Mouse (Mus musculus): ENCODE measurements around the gene Irx5.

Irx5 gene

DNA sequence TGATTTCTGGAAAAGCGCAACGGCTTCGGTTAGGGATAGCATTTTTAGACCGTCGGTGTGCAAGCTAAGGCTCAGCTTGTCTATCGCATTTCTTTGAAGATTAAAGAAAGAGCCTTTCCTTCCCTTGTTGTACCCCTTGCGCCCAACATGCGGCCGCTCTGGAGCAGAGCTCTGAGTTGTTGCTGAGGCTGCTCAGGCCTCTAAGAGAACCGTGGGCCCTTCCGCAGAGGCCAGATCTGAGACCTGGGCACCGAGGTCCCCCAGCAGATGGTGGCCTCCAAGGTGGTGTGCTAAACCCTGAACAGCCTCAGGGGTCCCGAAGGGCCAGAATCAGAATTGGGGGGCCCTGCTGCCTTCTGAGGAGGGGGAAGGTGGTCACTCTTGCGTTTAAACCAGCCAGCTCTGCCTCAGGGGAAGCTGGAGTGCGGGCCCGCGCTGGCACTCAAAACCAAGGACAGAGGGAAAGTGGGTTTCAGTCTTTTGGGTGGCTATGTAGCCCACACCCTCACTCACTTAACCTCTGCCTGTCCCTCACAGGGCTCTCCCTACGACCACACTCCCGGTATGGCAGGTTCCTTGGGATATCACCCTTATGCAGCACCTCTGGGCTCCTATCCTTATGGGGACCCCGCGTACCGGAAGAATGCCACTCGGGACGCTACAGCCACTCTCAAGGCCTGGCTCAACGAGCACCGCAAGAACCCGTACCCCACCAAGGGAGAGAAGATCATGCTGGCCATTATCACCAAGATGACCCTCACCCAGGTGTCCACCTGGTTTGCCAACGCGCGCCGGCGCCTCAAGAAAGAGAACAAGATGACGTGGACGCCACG lies 1.8 kb downstream of the Irx5 start:
- in situ Hi-C loops (cut with MboI; ENCODE audit: unreplicated experiment in 2 of 2) = loop anchor here (10.0 to 25.0 kb wide), 4 partner anchors 1044 to 1828 kb away; partner anchors contain the start of genes Fto (in 2 of the 2), Rpgrip1l (in 2 of the 2) and Mt1 (in 1 of the 2)

DNA sequence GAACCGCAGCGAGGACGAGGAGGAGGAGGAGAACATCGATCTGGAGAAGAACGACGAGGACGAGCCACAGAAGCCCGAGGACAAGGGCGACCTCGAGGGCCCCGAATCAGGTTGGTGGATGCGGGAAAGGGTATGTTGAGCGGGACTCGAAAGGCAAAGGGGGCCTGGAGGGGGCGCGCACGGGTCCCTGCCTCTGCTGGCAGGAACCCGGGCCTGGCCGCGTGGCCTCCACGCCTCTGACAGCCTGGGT lies 2.3 kb downstream of the Irx5 start:
- in situ Hi-C loops (cut with MboI; ENCODE audit: unreplicated experiment in 2 of 2) = loop anchor here (10.0 to 25.0 kb wide), 5 partner anchors 1045 to 1828 kb away; partner anchors contain the start of genes Fto (in 2 of the 2), Rpgrip1l (in 2 of the 2) and Mt1 (in 1 of the 2)

DNA sequence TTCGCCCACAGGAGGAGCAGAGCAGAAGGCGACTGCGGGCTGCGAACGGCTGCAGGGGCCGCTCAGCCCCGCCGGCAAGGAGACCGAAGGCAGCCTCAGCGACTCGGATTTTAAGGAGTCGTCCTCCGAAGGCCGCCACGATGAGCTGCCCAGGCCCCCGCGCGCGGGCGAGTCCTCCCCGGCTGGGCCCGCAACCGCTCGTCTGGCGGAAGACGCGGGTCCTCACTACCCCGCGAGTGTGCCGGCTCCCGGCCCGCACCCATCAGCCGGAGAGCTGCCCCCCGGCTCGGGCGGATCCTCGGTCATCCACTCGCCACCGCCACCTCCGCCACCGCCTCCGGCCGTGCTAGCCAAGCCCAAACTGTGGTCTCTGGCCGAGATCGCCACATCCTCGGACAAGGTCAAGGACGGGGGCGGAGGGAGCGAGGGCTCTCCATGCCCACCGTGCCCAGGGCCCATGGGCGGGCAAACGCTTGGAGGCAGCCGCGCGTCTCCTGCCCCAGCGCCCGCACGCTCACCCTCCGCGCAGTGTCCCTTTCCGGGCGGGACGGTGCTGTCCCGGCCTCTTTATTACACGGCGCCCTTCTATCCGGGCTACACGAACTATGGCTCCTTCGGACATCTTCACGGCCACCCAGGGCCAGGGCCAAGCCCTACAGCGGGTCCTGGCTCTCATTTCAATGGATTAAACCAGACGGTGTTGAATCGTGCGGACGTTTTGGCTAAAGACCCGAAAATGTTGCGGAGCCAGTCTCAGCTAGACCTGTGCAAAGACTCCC lies 2.8 kb downstream of the Irx5 start:
- in situ Hi-C loops (cut with MboI; ENCODE audit: unreplicated experiment in 2 of 2) = loop anchor here (10.0 to 25.0 kb wide), 4 partner anchors 1048 to 1827 kb away; partner anchors contain the start of genes Fto (in 1 of the 2), Mt1 (in 1 of the 2) and Rpgrip1l (in 1 of the 2)

DNA sequence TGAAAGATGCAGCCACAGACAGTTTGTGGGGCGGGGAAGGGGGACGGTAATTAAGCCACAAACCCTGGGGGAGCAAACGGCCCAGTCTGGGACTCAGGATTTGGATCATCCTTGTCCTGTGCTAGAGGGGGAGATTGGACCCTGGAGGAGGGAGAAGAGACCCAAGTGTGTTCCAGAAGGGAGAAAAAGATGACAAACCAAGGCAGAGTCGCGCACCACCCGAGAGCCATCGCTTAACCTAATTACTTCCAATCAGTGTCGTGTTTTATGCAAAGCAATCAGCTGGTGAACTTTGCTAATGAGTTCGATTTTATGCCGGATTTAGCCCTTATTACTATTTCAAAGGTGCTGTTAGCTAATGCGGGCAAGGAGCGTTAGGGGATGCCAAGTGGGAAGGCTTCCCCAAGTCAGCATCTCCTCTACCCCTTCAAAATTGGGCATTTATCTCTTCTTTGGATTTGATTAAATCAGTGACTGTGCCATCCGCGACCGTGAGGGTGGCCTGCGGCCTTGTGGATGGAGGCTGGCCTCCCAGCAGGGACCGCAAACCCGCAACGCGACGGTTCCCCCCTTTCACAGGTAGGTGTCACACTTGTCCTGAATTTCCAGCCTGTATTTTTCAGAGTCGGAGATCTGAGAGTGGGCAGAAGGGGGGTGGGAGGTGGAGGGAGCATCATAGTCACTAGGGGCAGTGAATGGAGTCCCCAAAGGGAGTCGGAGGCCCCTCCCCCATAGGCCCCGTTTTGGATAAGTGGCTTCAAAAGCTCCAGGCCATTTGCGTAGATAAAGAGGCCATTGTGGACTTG lies 4.3 kb downstream of the Irx5 start:
- in situ Hi-C loops (cut with MboI; ENCODE audit: unreplicated experiment in 2 of 2) = loop anchor here (10.0 to 25.0 kb wide), 4 partner anchors 1049 to 1826 kb away; partner anchors contain the start of genes Fto (in 1 of the 2), Mt1 (in 1 of the 2) and Rpgrip1l (in 1 of the 2)

DNA sequence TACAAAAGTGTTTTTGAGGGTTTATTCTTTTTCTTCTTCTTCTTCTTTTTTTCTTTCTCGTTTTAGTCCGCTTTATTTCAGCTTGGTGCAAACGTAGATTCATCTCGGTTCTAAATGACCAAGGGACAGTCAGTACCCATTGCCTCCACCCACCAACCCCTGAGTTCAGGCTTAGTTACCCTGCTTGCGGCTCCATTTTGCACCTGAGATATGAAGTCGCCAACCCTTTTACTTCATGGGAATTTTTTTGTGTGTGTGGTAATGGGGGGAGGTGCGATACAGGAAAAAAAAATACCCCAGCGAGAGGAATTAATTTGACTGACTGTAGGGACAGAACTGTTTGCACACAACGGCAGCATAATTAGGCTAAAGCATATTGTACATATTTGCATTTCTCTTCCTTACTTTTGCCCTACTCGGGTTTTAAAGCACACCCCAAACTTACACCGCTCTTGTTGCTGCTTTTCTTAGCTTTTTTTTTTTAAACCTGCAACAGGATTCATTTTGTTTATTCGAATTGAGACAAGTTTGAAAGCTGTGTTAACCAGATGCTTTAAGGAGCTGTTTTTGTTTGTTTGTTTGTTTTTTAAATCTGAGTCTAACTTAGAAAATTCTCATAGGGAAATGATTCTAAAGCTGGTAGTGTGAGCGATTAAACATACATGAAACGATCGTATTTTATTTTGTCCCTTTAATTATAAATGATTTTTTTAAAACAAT lies 5.1 kb downstream of the Irx5 start:
- in situ Hi-C loops (cut with MboI; ENCODE audit: unreplicated experiment in 2 of 2) = loop anchor here (10.0 to 25.0 kb wide), 4 partner anchors 1050 to 1825 kb away; partner anchors contain the start of genes Fto (in 1 of the 2), Mt1 (in 1 of the 2) and Rpgrip1l (in 1 of the 2)

DNA sequence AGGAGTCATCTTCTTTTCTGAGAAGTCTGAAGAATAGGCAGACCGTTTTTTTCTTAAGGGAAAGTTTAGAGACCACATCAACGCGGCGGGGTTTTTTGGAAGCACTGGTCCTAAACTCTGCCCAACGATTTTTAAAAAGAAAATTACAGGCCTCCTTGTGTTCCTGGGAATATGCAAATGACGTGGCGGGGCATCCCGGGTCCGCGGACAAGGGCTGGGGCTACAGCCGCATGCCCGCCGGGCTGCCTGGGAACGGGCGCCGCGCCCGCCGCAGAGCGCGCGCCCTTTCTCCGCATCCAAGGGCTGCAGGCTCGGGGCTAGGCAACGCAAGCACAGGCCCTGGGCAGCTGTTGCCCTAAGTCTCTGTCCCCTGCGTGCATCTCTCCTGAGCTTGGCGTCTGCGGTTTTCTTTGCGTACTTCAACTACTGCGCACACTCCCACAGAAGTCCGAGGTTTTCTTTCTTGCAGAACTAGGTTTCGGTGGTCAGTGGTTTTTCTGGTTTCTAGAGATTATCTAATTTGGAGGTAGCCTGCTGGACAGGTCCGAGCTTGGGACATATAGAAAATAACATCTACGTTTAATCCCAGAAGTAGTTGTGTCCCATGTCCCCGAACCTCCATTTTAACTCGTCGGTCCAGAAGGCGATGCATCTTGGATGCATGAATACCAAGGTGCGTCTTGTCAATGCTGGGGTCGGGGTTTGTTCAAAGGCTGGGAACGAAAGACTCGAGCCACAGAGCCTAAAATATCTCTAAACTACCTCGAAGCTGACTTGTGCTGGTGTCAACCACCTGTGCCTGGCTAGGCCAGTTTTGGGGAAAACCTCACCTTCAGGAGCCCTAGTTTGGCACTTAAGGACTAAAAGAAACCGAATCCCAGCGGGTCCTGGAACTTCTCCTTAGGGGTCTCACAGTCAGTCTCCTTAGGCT lies 6.1 kb downstream of the Irx5 start:
- in situ Hi-C loops (cut with MboI; ENCODE audit: unreplicated experiment in 2 of 2) = loop anchor here (10.0 to 25.0 kb wide), 4 partner anchors 1051 to 1824 kb away; partner anchors contain the start of genes Fto (in 1 of the 2), Mt1 (in 1 of the 2) and Rpgrip1l (in 1 of the 2)

DNA sequence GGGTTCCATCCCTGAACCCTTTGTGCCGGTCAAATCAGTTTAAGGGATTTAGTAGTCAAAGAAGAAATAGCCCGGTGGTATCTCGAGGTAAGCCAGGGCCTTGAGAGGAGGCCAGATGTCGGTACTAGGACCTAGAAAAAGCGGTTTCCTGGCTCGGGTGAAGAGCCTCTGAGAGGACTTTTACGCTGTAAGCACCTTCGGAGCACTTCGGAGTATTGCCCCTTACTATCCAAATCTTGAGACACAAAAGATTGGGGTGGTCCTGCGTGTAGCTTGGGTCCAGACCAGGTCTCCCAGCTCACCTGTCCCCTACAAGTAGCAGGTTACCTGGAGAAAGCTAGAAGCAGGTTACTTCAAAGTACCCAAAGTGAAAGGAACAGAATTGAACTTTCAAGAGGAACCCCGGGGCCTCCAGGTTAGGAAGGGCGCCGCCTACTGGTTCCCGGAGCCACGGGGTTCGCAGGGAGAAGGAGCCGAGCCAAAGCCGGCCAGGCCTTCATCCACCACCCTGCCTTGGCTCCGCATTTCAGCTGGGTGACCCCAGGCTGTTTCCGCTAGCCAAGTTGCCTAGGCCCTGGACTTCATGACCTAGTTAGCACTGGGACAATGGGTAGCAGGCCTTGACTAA lies 6.8 kb downstream of the Irx5 start:
- in situ Hi-C loops (cut with MboI; ENCODE audit: unreplicated experiment in 2 of 2) = loop anchor here (10.0 to 25.0 kb wide), 4 partner anchors 1052 to 1823 kb away; partner anchors contain the start of genes Fto (in 1 of the 2), Mt1 (in 1 of the 2) and Rpgrip1l (in 1 of the 2)

DNA sequence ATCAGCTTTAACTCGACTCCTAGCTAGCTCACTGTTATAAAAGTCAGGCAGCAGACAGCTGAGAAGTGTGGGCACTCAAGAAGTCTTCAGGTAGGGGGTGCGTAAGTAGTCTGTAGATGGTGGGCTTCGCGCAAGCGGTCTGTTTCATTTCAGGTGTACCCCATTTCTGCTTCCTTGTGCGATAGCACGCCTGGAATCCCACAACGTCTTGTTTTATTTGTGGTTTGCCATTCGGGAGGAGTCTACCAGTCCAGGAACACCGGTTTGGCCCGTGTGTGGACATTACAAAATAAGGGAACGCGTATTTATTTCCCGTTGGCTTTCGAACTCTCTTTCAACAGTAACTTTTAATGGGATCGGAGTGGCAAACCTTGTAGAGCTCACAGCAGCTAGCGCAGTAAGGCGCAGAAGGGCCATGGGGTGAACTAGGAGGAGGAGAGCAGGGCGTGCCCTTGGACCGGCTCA lies 7.4 kb downstream of the Irx5 start:
- in situ Hi-C loops (cut with MboI; ENCODE audit: unreplicated experiment in 2 of 2) = loop anchor here (5.0 to 25.0 kb wide), 5 partner anchors 833 to 1822 kb away; partner anchors contain the start of genes Fto (in 1 of the 2), Mt1 (in 1 of the 2) and Rpgrip1l (in 1 of the 2)

DNA sequence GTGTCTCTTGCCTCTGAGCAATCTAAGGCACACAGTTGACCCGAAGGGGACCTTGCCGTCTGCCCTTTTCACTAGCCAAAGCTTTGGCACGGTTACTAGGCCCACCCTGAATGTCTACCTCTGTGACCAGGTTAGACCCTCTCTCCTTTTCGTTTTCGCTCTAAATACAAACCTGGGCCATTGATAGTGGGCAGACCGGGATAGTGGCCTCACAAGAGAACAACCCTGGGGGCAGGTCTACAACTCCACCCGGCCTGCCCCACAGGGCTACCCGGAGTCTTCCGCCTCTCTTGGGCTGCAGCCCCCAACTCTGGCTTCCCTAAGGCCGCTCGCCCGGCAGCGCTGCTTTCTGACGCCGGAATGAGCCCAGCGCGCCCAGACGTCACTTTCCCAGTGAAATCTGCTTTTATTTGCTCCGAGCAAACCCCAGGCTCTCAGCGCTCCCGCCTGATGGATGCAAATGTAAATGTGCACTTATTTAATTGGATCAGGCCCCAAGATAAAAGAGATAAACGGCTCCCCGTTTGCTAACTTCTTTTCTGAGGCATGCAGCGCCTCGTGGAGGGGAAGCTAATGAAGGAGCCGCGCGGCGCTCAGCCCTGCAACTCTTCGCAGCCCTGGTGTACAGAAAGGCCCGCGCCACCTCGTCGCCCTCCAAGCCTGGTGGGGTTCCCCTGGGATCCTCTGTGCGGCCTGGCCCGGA lies 8.0 kb downstream of the Irx5 start:
- in situ Hi-C loops (cut with MboI; ENCODE audit: unreplicated experiment in 2 of 2) = loop anchor here (5.0 to 25.0 kb wide), 5 partner anchors 833 to 1822 kb away; partner anchors contain the start of genes Fto (in 1 of the 2), Mt1 (in 1 of the 2) and Rpgrip1l (in 1 of the 2)

DNA sequence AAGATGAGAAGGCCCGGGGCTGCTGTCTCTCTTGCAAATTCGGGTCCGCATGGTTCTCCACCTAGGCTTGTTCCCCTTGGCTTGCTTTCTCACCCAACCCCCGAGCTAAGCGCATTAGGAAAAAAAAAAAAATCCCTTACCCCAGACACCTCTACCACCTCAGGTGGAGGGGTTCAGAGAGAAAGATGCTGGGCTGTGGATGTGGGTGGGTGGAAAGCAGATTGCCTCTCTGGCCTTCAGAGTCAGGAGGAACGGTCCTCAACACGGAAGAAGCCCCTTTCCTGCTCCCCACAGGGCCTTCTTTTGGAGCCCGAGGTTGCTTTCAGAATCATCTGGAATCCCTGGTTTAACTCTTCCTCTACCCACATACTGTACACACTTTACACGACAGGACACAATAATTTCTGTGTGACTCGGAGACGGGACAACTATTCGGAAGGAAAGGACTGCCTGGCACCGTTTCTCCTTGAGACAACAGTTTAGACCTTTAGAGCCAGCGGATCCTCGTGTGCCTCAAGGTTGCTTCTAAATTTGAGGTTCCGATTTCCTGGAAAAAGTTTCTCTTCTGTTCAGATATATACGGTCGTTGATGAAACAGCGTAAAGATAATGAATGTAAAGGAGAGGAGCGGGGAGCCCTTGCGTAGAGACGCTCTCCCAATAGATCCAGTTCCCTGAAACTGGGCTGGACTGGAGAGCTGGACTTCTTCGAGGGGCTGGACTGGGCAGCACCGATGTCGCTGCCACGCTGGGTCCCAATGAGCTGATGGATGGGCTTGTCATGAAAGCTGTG lies 8.7 kb downstream of the Irx5 start:
- in situ Hi-C loops (cut with MboI; ENCODE audit: unreplicated experiment in 2 of 2) = loop anchor here (5.0 to 25.0 kb wide), 5 partner anchors 834 to 1821 kb away; partner anchors contain the start of genes Fto (in 1 of the 2), Mt1 (in 1 of the 2) and Rpgrip1l (in 1 of the 2)

DNA sequence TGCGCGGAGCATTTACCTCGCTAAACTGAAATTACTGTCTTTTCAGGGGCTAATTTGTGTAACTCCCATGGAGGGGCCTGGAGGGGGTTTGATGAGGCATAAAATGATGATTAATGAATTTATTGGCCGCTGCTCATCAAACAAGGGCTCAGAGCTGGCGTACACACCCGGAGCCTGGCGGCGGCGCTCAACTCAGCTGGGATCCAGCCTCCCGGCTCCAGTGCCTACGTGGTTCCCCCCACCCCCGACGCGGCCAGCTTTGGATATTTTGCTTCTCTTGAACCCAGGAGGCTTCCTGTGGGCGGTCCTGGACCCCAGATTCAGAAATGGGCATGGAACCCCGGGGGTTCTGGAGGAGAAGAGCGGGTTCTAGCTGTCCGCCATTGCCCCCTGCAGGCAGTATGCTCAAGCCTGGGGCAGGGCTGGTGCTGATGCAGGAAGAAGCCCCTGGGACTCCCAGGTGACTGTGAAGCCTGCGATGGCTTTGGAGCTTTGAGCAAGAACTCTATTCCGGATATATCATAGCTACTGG lies 9.4 kb downstream of the Irx5 start:
- in situ Hi-C loops (cut with MboI; ENCODE audit: unreplicated experiment in 2 of 2) = loop anchor here (5.0 to 25.0 kb wide), 5 partner anchors 835 to 1820 kb away; partner anchors contain the start of genes Fto (in 1 of the 2), Mt1 (in 1 of the 2) and Rpgrip1l (in 1 of the 2)

DNA sequence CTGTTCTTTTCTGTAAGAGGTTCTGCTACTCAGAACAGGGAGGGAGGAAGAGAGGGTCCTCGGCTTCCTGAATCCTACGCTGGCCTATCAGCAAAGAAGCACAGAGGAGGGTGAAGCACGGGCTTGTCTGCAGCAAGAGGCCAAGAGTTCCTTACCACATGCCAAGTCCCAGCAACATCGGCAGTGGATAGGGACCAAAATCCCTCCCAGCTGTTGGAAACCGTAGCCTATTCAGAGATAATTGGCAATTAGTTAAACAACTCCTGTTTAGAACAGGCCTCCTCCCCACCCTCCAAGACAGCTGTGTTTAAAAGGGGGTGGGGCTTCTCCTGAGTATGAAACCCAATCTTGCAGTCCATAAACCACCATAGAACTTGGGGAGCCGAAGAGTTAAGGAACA lies 22.1 kb downstream of the Irx5 start:
- in situ Hi-C loops (cut with MboI; ENCODE audit: unreplicated experiment in 2 of 2) = no loop called here

DNA sequence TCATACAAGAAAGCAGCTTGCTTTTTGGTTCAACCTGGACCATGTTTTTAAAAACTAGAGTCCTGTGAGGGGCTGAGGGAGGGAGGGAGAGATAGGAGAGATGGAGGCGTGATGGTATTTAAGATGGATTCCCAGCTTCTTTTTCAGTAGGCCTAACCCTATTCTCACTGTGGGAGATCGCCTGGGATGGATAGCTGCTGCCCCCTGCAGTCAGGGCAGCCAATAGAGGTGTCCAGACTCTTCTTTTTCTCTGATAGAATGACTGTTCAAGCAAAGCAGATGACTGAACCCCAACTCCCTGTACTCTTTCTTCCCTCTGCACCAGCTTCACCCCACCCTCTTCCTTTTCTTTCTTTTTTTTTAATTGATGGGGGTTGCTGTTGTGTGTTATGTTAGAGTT lies 23.1 kb downstream of the Irx5 start:
- in situ Hi-C loops (cut with MboI; ENCODE audit: unreplicated experiment in 2 of 2) = loop anchor here (5.0 to 10.0 kb wide), 2 partner anchors 848 to 1006 kb away; no protein-coding TSS in a partner anchor

DNA sequence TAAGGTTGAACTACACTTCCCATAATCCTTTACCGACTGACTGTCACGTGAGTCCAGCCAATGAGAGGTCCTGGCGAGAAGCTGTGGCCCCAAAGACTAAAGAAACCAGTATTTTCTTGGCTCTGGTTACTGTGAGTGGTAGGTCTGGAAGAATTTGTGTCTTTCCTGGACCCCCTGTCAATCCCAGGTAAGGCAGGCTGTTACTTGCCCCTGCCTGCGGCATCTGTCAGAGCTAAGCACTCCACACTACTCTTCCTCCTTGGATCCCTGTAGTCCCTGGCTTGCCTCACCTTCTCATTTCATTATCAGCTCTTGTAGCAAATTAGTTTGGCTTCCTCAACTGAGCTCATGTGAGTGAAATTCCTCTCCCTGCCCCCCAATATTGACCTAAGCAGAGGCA lies 30.5 kb downstream of the Irx5 start:
- in situ Hi-C loops (cut with MboI; ENCODE audit: unreplicated experiment in 2 of 2) = loop anchor here in 1 of 2 experiments (10.0 kb wide), 1 partner anchor 1013 kb away; no protein-coding TSS in a partner anchor

DNA sequence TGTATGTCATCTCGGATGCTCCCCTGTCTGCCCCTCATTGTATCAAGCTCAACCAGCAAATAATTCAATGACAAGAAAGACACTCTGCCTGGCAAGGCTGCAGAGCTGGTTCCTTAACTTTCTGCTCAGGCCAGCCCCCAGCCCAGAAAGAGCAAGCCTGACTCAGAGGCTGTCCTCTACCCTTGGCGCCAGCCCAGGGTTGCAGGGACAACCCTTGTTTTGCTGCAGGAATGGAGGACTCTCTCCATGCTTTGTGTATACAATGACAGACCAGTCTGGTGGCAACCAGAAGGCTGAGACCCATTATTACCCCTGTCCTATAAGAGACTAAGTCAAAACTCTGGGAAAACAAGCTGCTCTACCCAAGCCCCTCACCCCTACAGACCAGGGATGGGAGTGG lies 46.8 kb downstream of the Irx5 start:
- in situ Hi-C loops (cut with MboI; ENCODE audit: unreplicated experiment in 2 of 2) = no loop called here
